Mouse (Mus musculus): ENCODE measurements around the gene Ccnd3. TPM values are rescaled to one million over a fixed set of nuclear protein-coding genes. Genes with fewer than 3 reads are reported as not detected.

The Ccnd3 gene
- polyA plus RNA-seq, 1 experiment from 2014 or later = 371 TPM

GRCm38 (mm10) chr17:47545861-47546331 is 41.0 kb downstream of the Ccnd3 start:
- peak overlapping the region; percentile 25; the same call in 1 of the 2 replicates for H3K9ac ChIP-seq (ENCODE audit: low read depth, low read length)
- H3K4me2 ChIP-seq (ENCODE audit: low read depth, low read length) = peak overlapping the region; percentile 11; the same call in 1 of the 2 replicates
- no peak overlapping the region for H3K4me3 ChIP-seq (ENCODE audit: low read length)
- no peaks in the 10 kb centered on the region for H3K27me3 ChIP-seq (replicated peaks; ENCODE audit: control insufficient read depth, insufficient read depth, low read length)
- no peaks in the 10 kb centered on the region for H3K36me3 ChIP-seq (ENCODE audit: control insufficient read depth, insufficient read depth, low read length)
- no peak for ATAC-seq
- no peaks in the 10 kb centered on the region for H3K9me3 ChIP-seq (ENCODE audit: control insufficient read depth, low read length)
- peaks cover 6% of the 10 kb centered on the region; the same call in 1 of the 2 replicates for H3K4me1 ChIP-seq (ENCODE audit: control insufficient read depth, insufficient read depth, low read length)
- WGBS = 66% methylated on average over 17 of the region's 17 CpGs
- H3K27ac ChIP-seq (ENCODE audit: low read length) = peak overlapping the region; percentile 51; the same call in 1 of the 2 replicates

- no peaks in the 10 kb centered on the region for H3K9me3 ChIP-seq (ENCODE audit: control insufficient read depth, low read length)
- no peak overlapping the region for H3K27ac ChIP-seq (ENCODE audit: low read length)
- no peak overlapping the region for H3K9ac ChIP-seq (ENCODE audit: low read depth, low read length)
- peaks cover 5% of the 10 kb centered on the region for H3K4me1 ChIP-seq (ENCODE audit: control insufficient read depth, insufficient read depth, low read length)
- no peaks in the 10 kb centered on the region for H3K27me3 ChIP-seq (replicated peaks; ENCODE audit: control insufficient read depth, insufficient read depth, low read length)
- WGBS = 67% methylated on average over 7 of the region's 7 CpGs
- H3K4me3 ChIP-seq (ENCODE audit: low read length) = no peak overlapping the region
- H3K4me2 ChIP-seq (ENCODE audit: low read depth, low read length) = no peak overlapping the region
- no peaks in the 10 kb centered on the region for H3K36me3 ChIP-seq (ENCODE audit: control insufficient read depth, insufficient read depth, low read length)
- ATAC-seq = no peak
Measured at GRCm38 (mm10) chr17:47551049-47551448, 46.2 kb downstream of the Ccnd3 start.

- Histone ChIP-seq H3K27me3 (replicated peaks; ENCODE audit: control insufficient read depth, insufficient read depth, low read length) (no peaks in the 10 kb centered on the region), H3K9ac (ENCODE audit: low read depth, low read length) (no peak overlapping the region), H3K4me2 (ENCODE audit: low read depth, low read length) (no peak overlapping the region), H3K4me3 (ENCODE audit: low read length) (no peak overlapping the region), H3K4me1 (ENCODE audit: control insufficient read depth, insufficient read depth, low read length) (peaks cover 5% of the 10 kb centered on the region), H3K9me3 (ENCODE audit: control insufficient read depth, low read length) (no peaks in the 10 kb centered on the region), H3K27ac (ENCODE audit: low read length) (no peak overlapping the region), H3K36me3 (ENCODE audit: control insufficient read depth, insufficient read depth, low read length) (no peaks in the 10 kb centered on the region)
- no peak for ATAC-seq
Measured at GRCm38 (mm10) chr17:47552994-47553393, 48.1 kb downstream of the Ccnd3 start.

- Histone ChIP-seq H3K9ac (ENCODE audit: low read depth, low read length) (no peak overlapping the region), H3K27ac (ENCODE audit: low read length) (no peak overlapping the region), H3K36me3 (ENCODE audit: control insufficient read depth, insufficient read depth, low read length) (no peaks in the 10 kb centered on the region), H3K4me1 (ENCODE audit: control insufficient read depth, insufficient read depth, low read length) (peaks cover 5% of the 10 kb centered on the region), H3K9me3 (ENCODE audit: control insufficient read depth, low read length) (no peaks in the 10 kb centered on the region), H3K27me3 (replicated peaks; ENCODE audit: control insufficient read depth, insufficient read depth, low read length) (no peaks in the 10 kb centered on the region), H3K4me2 (ENCODE audit: low read depth, low read length) (no peak overlapping the region), H3K4me3 (ENCODE audit: low read length) (no peak overlapping the region)
- WGBS = 76% methylated on average over 9 of the region's 10 CpGs
- ATAC-seq = no peak
Measured at GRCm38 (mm10) chr17:47554621-47555020, 49.8 kb downstream of the Ccnd3 start.

- H3K9me3 ChIP-seq (ENCODE audit: control insufficient read depth, low read length) = no peaks in the 10 kb centered on the region
- H3K27me3 ChIP-seq (replicated peaks; ENCODE audit: control insufficient read depth, insufficient read depth, low read length) = no peaks in the 10 kb centered on the region
- H3K4me2 ChIP-seq (ENCODE audit: low read depth, low read length) = no peak overlapping the region
- no peak overlapping the region for H3K27ac ChIP-seq (ENCODE audit: low read length)
- no peak for ATAC-seq
- no peak overlapping the region for H3K4me3 ChIP-seq (ENCODE audit: low read length)
- no peak overlapping the region for H3K9ac ChIP-seq (ENCODE audit: low read depth, low read length)
- H3K4me1 ChIP-seq (ENCODE audit: control insufficient read depth, insufficient read depth, low read length) = peaks cover 4% of the 10 kb centered on the region; the same call in 1 of the 2 replicates
- no peaks in the 10 kb centered on the region for H3K36me3 ChIP-seq (ENCODE audit: control insufficient read depth, insufficient read depth, low read length)
- 66% methylated on average over 3 of the region's 3 CpGs for WGBS
Measured at GRCm38 (mm10) chr17:47557179-47557578, 52.3 kb downstream of the Ccnd3 start.

GRCm38 (mm10) chr17:47559726-47560125 is 54.9 kb downstream of the Ccnd3 start:
- WGBS = 42% methylated on average over 6 of the region's 6 CpGs
- H3K27ac ChIP-seq (ENCODE audit: low read length) = peak overlapping the region; percentile 76
- H3K4me2 ChIP-seq (ENCODE audit: low read depth, low read length) = no peak overlapping the region

GRCm38 (mm10) chr17:47562875-47563274 is 58.0 kb downstream of the Ccnd3 start:
- no peak overlapping the region for H3K4me2 ChIP-seq (ENCODE audit: low read depth, low read length)
- no peak for ATAC-seq
- H3K9ac ChIP-seq (ENCODE audit: low read depth, low read length) = no peak overlapping the region
- no peaks in the 10 kb centered on the region for H3K27me3 ChIP-seq (replicated peaks; ENCODE audit: control insufficient read depth, insufficient read depth, low read length)
- no peaks in the 10 kb centered on the region for H3K36me3 ChIP-seq (ENCODE audit: control insufficient read depth, insufficient read depth, low read length)
- H3K4me3 ChIP-seq (ENCODE audit: low read length) = no peak overlapping the region
- no peaks in the 10 kb centered on the region for H3K9me3 ChIP-seq (ENCODE audit: control insufficient read depth, low read length)
- no peak overlapping the region for H3K27ac ChIP-seq (ENCODE audit: low read length)
- peaks cover 4% of the 10 kb centered on the region; the same call in 1 of the 2 replicates for H3K4me1 ChIP-seq (ENCODE audit: control insufficient read depth, insufficient read depth, low read length)
- 83% methylated on average over 6 of the region's 6 CpGs for WGBS

More at GRCm38 (mm10) chr17:47559726-47560125, 54.9 kb downstream of the Ccnd3 start:
- H3K9ac ChIP-seq (ENCODE audit: low read depth, low read length) = no peak overlapping the region
- no peaks in the 10 kb centered on the region for H3K9me3 ChIP-seq (ENCODE audit: control insufficient read depth, low read length)
- H3K27me3 ChIP-seq (replicated peaks; ENCODE audit: control insufficient read depth, insufficient read depth, low read length) = no peaks in the 10 kb centered on the region
- peak; percentile 76 for ATAC-seq
- H3K4me1 ChIP-seq (ENCODE audit: control insufficient read depth, insufficient read depth, low read length) = peaks cover 4% of the 10 kb centered on the region; the same call in 1 of the 2 replicates
- no peaks in the 10 kb centered on the region for H3K36me3 ChIP-seq (ENCODE audit: control insufficient read depth, insufficient read depth, low read length)
- H3K4me3 ChIP-seq (ENCODE audit: low read length) = no peak overlapping the region

GRCm38 (mm10) chr17:47564612-47565011 is 59.8 kb downstream of the Ccnd3 start:
- ATAC-seq = no peak
- 79% methylated on average over 5 of the region's 5 CpGs for WGBS

GRCm38 (mm10) chr17:47566133-47566532 is 61.3 kb downstream of the Ccnd3 start:
- Histone ChIP-seq H3K4me1 (ENCODE audit: control insufficient read depth, insufficient read depth, low read length) (no peaks in the 10 kb centered on the region), H3K9me3 (ENCODE audit: control insufficient read depth, low read length) (no peaks in the 10 kb centered on the region), H3K36me3 (ENCODE audit: control insufficient read depth, insufficient read depth, low read length) (no peaks in the 10 kb centered on the region), H3K9ac (ENCODE audit: low read depth, low read length) (no peak overlapping the region), H3K4me3 (ENCODE audit: low read length) (no peak overlapping the region), H3K27me3 (replicated peaks; ENCODE audit: control insufficient read depth, insufficient read depth, low read length) (no peaks in the 10 kb centered on the region), H3K27ac (ENCODE audit: low read length) (no peak overlapping the region), H3K4me2 (ENCODE audit: low read depth, low read length) (no peak overlapping the region)
- ATAC-seq = no peak
- 36% methylated on average over 2 of the region's 2 CpGs for WGBS

More at GRCm38 (mm10) chr17:47564612-47565011, 59.8 kb downstream of the Ccnd3 start:
- H3K4me1 ChIP-seq (ENCODE audit: control insufficient read depth, insufficient read depth, low read length) = peaks cover 4% of the 10 kb centered on the region; the same call in 1 of the 2 replicates
- H3K4me3 ChIP-seq (ENCODE audit: low read length) = no peak overlapping the region
- H3K4me2 ChIP-seq (ENCODE audit: low read depth, low read length) = no peak overlapping the region
- H3K9ac ChIP-seq (ENCODE audit: low read depth, low read length) = no peak overlapping the region
- H3K27me3 ChIP-seq (replicated peaks; ENCODE audit: control insufficient read depth, insufficient read depth, low read length) = no peaks in the 10 kb centered on the region
- H3K9me3 ChIP-seq (ENCODE audit: control insufficient read depth, low read length) = no peaks in the 10 kb centered on the region
- no peak overlapping the region for H3K27ac ChIP-seq (ENCODE audit: low read length)
- H3K36me3 ChIP-seq (ENCODE audit: control insufficient read depth, insufficient read depth, low read length) = no peaks in the 10 kb centered on the region

GRCm38 (mm10) chr17:47567271-47567670 is 62.4 kb downstream of the Ccnd3 start:
- no peaks in the 10 kb centered on the region for H3K4me1 ChIP-seq (ENCODE audit: control insufficient read depth, insufficient read depth, low read length)
- WGBS = 73% methylated on average over 3 of the region's 3 CpGs
- no peaks in the 10 kb centered on the region for H3K36me3 ChIP-seq (ENCODE audit: control insufficient read depth, insufficient read depth, low read length)
- no peak overlapping the region for H3K4me3 ChIP-seq (ENCODE audit: low read length)
- peak; percentile 55; the same call in 1 of the 2 replicates for ATAC-seq
- no peak overlapping the region for H3K4me2 ChIP-seq (ENCODE audit: low read depth, low read length)
- no peaks in the 10 kb centered on the region for H3K27me3 ChIP-seq (replicated peaks; ENCODE audit: control insufficient read depth, insufficient read depth, low read length)
- peak overlapping the region; percentile 45; the same call in 1 of the 2 replicates for H3K27ac ChIP-seq (ENCODE audit: low read length)
- H3K9me3 ChIP-seq (ENCODE audit: control insufficient read depth, low read length) = no peaks in the 10 kb centered on the region
- H3K9ac ChIP-seq (ENCODE audit: low read depth, low read length) = no peak overlapping the region
